Mouse (Mus musculus): ENCODE data around the gene Selenow.
A peak's percentile ranks its signal among the peaks of the same experiment; 100 is the strongest.
"Not testable (repeated sequence)": the region's sequence is repeated elsewhere in the genome, so short reads cannot be mapped to it uniquely, and the experiment has no call there.

Selenow gene

GRCm38 (mm10) chr7:15947653-15948260, 25.6 kb upstream of the Selenow start:
- no peak for DNase-seq (ENCODE audit: inconsistent age in 2 of 2, low spot score in 1 of 2)

DNA sequence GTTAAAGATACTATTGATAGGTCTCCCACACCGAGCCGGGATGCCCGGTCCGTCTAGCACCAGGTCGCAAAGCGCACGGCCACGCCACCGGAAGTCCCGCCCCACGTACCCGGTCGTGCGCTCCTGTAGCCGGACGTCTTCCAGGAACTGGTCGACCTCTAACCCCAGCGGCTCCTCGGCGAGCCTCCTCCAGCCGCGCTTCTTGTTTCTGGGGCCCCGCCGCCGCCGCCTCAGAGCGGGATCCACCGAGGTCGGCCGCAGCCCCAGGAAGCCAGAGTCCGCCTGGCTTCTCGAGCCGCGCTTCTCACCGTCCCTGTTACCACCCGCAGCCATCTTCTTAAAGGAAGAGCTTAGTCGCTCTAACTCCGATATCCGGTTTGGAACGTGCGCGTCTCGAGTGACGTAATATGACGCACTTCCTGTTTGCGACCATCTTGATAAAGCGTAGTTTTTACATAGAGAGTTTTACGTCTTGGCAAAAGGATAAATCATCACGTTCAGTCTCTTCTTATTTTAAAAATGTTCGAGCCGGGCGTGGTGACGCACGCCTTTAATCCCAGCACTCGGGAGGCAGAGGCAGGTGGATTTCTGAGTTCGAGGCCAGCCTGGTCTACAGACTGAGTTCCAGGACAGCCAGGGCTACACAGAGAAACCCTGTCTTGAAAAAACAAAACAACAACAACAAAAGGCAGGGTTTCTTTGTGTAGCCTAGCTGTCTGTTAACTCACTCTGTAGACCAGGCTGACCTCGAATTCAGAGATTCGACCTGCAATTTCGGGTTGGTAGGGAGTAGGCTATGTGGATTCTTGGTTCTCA, 23.7 kb upstream of the Selenow start, which contains the start of gene Nop53:
TSS of gene Nop53 (minus strand) at position 354 of the 816 bp plus-strand sequence.
- peak; percentile 95 to 99 for DNase-seq (ENCODE audit: inconsistent age in 2 of 2, low spot score in 1 of 2)

DNA sequence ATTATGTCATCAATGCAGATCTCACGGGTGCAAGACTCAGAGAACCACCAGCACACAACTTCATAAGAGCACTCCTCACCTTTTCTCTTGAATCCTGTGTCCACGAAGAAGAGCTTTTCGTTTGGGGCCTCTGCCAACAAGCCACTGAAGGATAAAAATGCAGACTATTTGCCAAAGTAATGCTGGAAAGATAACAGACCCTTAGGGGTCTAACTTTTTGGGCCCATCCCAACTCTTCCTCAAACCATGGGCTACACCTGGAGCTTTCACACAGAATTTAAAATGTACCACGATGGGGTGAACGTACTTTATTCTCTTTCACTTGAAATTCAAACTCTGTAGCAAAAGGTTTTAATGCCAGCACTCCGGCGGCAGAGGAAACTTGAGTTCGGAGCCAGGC, 23.0 kb upstream of the Selenow start:
- DNase-seq (ENCODE audit: inconsistent age in 2 of 2, low spot score in 1 of 2), result no peak

GRCm38 (mm10) chr7:15944311-15944710, 22.1 kb upstream of the Selenow start:
- DNase-seq (ENCODE audit: inconsistent age in 2 of 2, low spot score in 1 of 2), result no peak

DNA sequence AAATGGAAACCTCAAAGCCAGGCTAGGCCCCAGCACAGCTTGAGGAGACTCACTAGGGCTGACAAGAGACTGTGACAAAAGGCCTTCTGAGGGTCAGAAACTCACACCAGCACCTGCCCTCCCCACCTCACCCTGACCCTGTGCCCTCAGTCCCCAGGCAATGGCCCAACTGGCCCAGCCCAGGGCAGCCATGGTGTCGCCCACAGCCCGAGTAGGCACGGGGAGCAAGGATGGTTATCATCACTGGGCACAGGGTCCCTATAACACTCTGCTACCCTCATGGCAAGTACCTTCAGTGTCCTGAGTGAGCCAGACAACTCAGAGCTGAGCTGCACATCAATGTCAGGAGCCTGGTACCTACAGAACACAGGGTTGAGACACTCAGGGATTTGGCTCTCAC, 16.4 kb upstream of the Selenow start:
- no peak for DNase-seq (ENCODE audit: inconsistent age in 2 of 2, low spot score in 1 of 2)

DNA sequence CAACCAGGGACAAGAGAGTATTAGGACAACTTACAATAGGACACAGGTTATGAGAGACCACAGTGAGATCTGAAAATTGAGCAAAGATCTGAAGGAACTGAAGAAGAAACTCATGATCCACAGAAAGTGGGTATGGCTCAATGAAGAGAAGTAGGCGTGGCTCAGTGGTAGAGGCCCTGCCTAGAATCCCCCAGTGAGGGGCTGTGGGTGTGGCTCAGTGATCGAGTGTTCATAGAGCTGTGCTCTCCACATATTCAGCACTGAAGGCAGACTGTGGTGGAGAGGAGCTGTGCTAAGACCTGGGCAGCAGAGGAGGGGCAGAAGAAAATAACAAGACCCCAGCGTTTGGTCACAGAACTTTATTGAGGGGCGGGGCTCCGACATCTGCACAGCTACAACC, 15.3 kb upstream of the Selenow start:
- DNase-seq (ENCODE audit: inconsistent age in 2 of 2, low spot score in 1 of 2), result no peak

- DNase-seq (ENCODE audit: inconsistent age in 2 of 2, low spot score in 1 of 2), result no peak
These were observed 11.5 kb upstream of the Selenow start for GRCm38 (mm10) chr7:15933437-15934359.

GRCm38 (mm10) chr7:15931635-15932034, 9.4 kb upstream of the Selenow start:
- peak in 1 of 2 experiments; percentile 60 for DNase-seq (ENCODE audit: inconsistent age in 2 of 2, low spot score in 1 of 2)

DNA sequence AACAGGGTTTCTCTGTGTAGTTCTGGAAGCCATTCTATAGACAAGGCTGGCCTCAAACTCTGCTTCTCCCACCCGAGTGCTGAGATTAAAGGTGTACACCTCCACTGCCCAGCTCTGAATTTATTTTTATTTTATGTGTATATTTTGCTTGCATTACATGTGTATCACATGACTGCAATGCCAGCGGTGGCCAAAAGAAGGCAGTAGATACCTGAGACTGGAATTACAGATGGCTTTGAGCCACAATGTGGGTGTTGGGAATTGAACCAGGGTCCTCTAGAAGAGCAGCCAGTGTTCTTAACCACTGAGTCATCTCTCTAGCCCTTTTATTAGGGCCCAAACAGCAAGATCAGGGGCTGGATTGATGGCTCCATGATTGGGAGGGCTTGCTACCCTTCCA, 8.3 kb upstream of the Selenow start:
- no peak for DNase-seq (ENCODE audit: inconsistent age in 2 of 2, low spot score in 1 of 2)

DNA sequence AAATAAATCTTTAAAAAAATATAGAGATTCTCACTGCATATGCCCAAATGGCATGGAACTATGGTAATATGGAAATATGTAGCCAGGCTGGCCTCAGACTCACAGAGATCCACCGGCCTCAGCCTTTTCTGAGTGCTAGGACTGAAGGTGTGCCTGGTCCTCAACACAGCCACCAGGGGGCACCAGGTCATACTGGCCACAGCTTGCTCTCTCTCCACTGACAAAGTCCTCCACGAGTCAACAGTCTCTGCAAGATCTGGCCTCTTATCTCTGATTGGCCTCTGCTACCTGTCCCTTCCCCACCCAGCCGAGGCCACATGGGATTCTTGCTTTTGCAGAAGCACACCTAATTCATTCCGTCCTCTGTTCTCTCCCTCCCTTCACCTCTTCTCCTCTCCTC, 7.7 kb upstream of the Selenow start:
- DNase-seq (ENCODE audit: inconsistent age in 2 of 2, low spot score in 1 of 2), result peak; percentile 65 to 88

DNA sequence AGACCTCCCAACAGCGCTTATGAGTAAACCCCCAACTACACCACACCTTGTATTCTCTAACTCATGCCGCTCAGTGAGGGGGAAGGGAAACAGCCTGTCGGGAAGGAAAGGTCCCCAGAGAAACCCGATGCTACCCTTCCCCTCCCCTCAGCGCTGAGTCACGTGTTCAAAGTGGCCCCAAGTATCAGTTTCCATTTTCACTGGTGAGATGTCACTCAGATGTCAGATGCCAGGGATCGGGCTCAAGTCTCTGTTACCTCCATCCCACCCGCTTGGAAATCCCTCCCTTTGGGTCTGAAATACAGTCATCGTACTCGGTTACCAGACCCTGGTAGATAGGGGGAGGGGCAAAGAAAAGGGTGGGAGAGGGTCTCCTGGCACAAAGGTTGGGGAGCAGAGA, 406 bp downstream of the Selenow start:
- peak in 1 of 2 experiments; percentile 54 for DNase-seq (ENCODE audit: inconsistent age in 2 of 2, low spot score in 1 of 2)

- no peak for DNase-seq (ENCODE audit: inconsistent age in 2 of 2, low spot score in 1 of 2)
These were observed 1.5 kb downstream of the Selenow start for GRCm38 (mm10) chr7:15920645-15921190.

- DNase-seq (ENCODE audit: inconsistent age in 2 of 2, low spot score in 1 of 2), result no peak
These were observed 2.3 kb downstream of the Selenow start for GRCm38 (mm10) chr7:15919947-15920346.

GRCm38 (mm10) chr7:15918371-15918770, 3.8 kb downstream of the Selenow start:
- DNase-seq (ENCODE audit: inconsistent age in 2 of 2, low spot score in 1 of 2), result no peak

DNA sequence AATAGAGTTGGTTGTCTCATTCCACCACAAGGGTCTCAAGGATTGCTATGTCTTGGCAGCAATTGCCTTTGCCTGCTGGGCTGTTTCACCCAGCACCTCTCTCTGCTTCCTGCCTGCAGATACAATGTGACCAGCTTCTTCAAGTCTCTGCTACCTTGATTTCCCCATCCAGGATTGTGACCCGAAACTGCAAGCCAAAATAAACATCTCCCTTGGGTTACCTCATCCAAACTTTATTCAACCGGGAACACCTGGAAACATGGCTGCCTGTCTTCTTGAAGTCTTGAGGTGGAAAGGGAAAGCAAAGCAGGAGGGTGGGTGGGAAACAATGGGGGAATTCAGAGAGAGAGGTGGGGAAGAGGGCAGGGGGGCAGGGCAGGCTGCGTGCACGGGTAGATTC, 5.2 kb downstream of the Selenow start:
- no peak for DNase-seq (ENCODE audit: inconsistent age in 2 of 2, low spot score in 1 of 2)

- no peak for DNase-seq (ENCODE audit: inconsistent age in 2 of 2, low spot score in 1 of 2)
These were observed 6.0 kb downstream of the Selenow start for GRCm38 (mm10) chr7:15916134-15916723.

- not testable (repeated sequence) for DNase-seq (ENCODE audit: inconsistent age in 2 of 2, low spot score in 1 of 2)
These were observed 6.5 kb downstream of the Selenow start for GRCm38 (mm10) chr7:15915695-15916094.

DNA sequence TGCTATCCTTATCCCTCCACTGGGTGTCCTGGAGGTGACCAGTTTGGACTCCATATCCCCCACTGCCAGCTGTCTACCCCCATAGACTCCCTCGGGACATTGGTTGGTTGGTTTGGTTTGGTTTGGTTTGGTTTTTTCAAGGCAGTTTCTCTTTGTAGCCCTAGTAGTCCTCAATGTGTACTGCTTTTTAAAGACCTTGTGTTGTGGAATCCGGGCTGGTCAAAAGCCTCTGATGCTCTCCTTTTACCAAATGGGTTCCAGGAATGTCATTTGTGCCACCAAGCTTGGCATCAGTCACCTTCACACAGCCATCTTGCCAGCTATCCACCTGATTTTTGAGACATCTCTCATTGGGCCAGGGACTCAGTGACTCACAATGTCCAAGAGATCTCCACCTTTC, 7.5 kb downstream of the Selenow start:
- DNase-seq (ENCODE audit: inconsistent age in 2 of 2, low spot score in 1 of 2), result no peak

DNA sequence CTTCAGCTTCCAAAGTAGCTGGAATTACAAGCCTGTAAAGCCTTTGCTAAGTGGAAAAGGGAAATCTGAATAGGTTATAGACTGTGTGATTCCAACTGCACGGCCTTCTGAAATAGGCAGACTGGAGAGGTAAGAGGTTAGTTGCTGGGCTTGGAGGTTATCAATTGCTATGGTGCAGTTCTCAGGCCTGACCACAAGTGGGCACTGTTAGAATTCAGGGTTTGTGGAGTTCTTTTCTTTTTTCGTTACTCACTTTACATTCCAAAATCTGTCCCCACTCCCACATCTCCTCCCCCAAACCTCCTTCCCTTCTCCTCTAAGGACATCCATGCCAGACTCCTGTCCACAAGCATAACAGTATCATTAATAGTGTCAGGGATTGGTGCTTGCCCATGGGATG, 8.0 kb downstream of the Selenow start:
- DNase-seq (ENCODE audit: inconsistent age in 2 of 2, low spot score in 1 of 2), result peak in 1 of 2 experiments; percentile 72

DNA sequence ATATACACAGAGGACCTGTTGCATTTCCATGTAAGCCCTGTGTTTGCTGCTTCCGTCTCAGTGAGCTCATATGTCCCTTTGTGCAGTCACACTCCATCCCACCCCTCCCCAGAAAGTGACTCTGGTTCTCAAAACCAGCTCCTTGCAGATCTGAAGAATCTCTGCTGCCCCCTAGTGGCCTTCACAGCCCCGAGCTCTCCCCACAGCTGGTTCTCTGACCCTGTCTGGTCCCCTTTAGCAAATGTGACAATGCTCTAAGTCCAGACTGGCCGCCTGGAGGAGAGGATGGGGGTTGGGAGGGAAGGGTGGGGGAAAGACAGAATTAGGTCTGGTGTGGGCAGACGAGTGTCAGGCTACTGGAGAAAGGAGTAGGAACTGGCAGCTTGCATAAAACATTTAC, 10.0 kb downstream of the Selenow start:
- DNase-seq (ENCODE audit: inconsistent age in 2 of 2, low spot score in 1 of 2), result peak; percentile 58 to 86

DNA sequence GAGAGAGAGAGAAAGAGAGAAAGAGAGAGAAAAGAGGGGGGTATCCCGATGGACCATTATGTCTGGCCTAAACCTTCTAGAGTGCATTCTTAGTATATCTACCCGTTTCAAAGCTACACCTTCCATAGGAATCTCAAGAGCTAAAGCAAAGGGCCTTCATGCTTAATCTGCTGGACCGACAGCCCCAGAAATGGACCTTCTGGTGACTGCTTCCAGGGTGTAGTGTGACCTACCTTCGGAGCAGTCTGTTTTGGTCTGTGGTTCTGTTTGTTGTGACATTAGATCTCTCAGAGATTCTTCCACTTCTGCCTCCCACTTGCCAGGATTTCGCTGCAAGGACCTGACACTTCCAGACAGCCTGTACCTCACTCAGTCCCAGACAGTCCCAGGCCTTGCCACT, 11.7 kb downstream of the Selenow start:
- DNase-seq (ENCODE audit: inconsistent age in 2 of 2, low spot score in 1 of 2), result no peak

All from adrenal gland, adult (tissue).